Mouse (Mus musculus): ENCODE measurements around the gene Serp1.
"Not testable (repeated sequence)": the region's sequence is repeated elsewhere in the genome, so short reads cannot be mapped to it uniquely, and the experiment has no call there.

Serp1 gene

DNA sequence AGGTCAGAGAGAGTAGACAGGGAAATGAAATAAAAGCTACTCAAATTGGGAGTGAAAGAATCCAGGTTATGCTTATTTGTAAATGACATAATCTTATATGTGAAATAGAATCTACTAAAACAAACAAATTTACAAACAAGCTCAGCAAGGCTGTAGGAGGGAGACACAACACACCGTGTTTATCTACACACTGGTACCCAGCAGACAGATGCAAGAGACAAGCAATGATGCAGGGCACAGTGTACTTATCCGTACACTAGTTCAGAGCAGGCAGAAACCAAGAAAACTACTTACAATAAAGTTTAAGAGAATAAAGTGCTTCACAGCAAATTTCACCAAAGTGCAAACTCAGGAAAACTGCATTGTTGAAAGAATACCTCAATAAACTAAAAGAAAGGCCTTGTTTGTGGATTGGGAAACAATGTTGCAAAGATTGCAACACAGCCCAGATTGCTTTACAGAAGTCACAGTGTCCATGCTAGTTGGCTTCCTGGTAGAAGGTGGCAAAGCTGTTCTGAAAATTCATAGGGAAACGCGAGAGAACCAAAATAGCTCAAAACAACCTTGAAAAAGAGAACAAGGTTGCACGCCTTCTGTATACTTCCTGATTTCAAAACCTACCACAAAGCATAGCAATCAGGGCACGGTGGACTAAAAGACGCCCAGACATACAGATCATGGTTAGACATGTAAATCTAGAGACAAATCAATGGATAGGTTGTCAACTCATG is 17.5 kb downstream of the Serp1 start:
- DNase-seq (ENCODE audit: low read depth): no peak

- DNase-seq (ENCODE audit: low read depth): no peak
Measured at GRCm38 (mm10) chr3:58504676-58505075, 21.0 kb downstream of the Serp1 start.

- DNase-seq (ENCODE audit: low read depth): no peak
Measured at GRCm38 (mm10) chr3:58503720-58504333, 21.9 kb downstream of the Serp1 start.

DNA sequence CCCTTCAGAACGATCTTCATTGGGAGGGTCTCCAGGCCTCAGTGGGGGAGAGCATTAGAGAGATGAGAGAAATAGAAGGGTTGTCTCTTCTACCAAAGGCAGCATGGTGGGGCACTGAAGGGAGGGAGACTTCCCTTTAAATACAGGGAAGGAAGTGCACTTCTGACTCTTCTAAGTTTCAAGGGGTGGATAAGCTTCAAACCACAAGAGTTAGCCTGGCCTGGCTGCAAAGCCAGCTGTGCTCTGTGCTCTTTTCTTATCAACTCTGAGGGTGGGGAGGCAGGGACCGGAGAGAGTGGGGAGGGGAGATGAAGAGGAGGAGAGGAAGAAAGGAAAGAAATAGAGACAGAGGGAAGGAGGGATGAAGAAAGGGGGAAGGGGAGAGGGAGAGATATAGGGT is 23.7 kb downstream of the Serp1 start:
- DNase-seq (ENCODE audit: low read depth): no peak

DNA sequence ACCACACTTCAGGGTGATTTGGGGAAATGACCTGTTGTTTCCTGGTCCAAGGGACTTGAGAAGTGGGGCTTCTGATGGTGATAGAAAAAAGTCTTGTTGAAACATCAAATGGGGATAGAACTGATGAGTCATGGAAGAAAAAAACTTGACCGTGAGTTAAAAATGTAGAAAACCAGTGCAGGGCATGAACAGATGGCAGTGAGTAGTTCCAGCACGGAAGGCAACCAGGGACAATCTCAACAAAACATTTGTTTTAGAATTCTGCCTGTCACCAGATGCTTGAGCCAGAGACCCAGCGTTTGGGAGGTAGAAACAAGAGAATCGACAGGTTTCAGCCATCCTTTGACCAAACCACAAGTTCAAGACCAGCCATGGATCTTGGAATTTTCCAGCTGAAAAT is 32.1 kb downstream of the Serp1 start:
- DNase-seq (ENCODE audit: low read depth): no peak

DNA sequence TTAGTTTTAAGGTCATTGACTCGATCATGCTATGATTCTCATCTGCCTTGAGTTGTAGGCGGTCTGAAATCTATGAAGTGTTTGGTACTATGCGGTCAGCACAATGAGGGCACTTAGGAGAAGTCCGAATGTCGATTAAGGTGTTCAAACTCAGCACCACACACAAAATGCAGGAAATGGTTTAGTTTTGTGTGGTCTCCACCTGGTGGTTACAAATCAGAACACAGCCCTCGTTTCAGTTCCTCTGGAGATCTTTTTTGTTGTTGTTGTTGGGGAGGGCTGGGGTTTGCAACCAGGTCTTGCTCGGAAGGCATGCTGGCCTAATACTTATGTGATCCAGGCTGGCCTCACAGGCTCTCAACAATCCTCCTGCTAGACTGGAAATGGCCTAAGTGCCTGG is 34.9 kb downstream of the Serp1 start:
- DNase-seq (ENCODE audit: low read depth): no peak

- DNase-seq (ENCODE audit: low read depth): no peak
Measured at GRCm38 (mm10) chr3:58487999-58488775, 37.5 kb downstream of the Serp1 start.

DNA sequence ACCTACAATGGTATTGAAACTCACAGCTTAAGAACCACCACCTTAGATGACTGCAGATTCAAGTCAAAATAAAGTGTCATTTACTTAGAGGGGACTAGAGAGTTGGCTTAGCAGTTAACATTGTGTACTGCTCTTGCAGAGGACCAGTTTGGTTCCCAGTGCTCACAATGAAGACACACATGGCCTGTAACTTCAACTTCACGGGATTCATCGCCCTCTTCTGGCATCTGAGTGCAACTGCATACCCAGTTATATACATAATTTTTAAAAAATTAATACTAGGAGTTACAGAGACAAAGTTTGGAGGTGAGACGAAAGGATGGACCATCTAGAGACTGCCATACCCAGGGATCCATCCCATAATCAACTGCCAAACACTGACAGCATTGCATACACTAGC is 38.6 kb downstream of the Serp1 start:
- DNase-seq (ENCODE audit: low read depth): no peak

GRCm38 (mm10) chr3:58485883-58486282 is 39.8 kb downstream of the Serp1 start:
- DNase-seq (ENCODE audit: low read depth): no peak

GRCm38 (mm10) chr3:58478755-58479455 is 46.8 kb downstream of the Serp1 start:
- DNase-seq (ENCODE audit: low read depth): no peak

DNA sequence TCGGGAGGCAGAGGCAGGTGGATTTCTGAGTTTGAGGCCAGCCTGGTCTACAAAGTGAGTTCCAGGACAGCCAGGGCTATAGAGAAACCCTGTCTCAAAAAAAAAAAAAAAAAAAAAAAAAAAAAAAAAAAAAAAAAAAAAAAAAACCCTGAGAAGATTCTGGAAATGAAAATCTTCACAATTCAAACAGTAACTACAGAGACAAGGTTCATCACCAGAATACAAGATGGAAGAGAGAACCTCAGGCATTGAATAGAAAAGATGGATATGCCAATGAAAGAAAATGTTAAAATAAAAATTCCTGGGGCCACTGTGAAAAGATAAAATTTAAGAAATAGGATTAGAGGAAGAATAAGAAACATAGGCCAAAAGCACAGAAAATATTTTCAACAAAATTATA is 50.4 kb downstream of the Serp1 start:
- not testable (repeated sequence) for DNase-seq (ENCODE audit: low read depth)

Data from c-Kit-positive CD71-negative TER-119-negative erythroid progenitor cells, embryonic 14.5 days (primary cell).